Mouse (Mus musculus) liver, embryonic 11.5 days (tissue): ENCODE results near the gene Dlx6. TPM values are rescaled to one million over a fixed set of nuclear protein-coding genes. Genes with fewer than 3 reads are reported as not detected.

Experiments
- ATAC-seq: fragments of 200-750 bp; cut with Nextera tagmentation; replicated peaks from 2 replicates; pipeline ENCODE4 v1.8.0; 2017; ENCODE audit warnings: moderate number of reproducible peaks, mild to moderate bottlenecking, moderate TSS enrichment, moderate library complexity; ENCODE audit not compliant: low FRiP score
- DNase-seq: peaks from one replicate; pipeline ENCODE4 v3.0.0-alpha.2; 2017; ENCODE audit warnings: low spot score
- H3K27ac ChIP-seq: fragments of 300-500 bp; sonication (generic); 2 replicates; pipeline ENCODE4 v1.5.1; 2014; ENCODE audit warnings: mild to moderate bottlenecking, low read depth, low read length, control low read depth
- H3K27me3 ChIP-seq: fragments of 300-500 bp; sonication (generic); replicated peaks from 2 replicates; pipeline ENCODE4 v1.6.1; 2014; ENCODE audit warnings: low read length, mixed read lengths; ENCODE audit not compliant: control insufficient read depth, insufficient read depth
- H3K36me3 ChIP-seq: fragments of 300-500 bp; sonication (generic); 2 replicates; pipeline ENCODE4 v1.6.1; 2014; ENCODE audit warnings: mild to moderate bottlenecking, low read length, moderate library complexity, mixed read lengths; ENCODE audit not compliant: control insufficient read depth, insufficient read depth
- H3K4me1 ChIP-seq: fragments of 300-500 bp; sonication (generic); replicated peaks from 2 replicates; pipeline ENCODE4 v1.6.1; 2014; ENCODE audit warnings: low read length, mixed read lengths; ENCODE audit not compliant: control insufficient read depth, insufficient read depth
- H3K4me2 ChIP-seq: fragments of 300-500 bp; sonication (generic); 2 replicates; pipeline ENCODE4 v1.6.1; 2014; ENCODE audit warnings: mild to moderate bottlenecking, control low read depth, moderate library complexity
- H3K4me3 ChIP-seq: fragments of 300-500 bp; sonication (generic); 2 replicates; pipeline ENCODE4 v1.5.1; 2014; ENCODE audit warnings: low read depth, low read length, control low read depth
- H3K9ac ChIP-seq: fragments of 300-500 bp; sonication (generic); 2 replicates; pipeline ENCODE4 v1.6.1; 2014; ENCODE audit warnings: low read depth, low read length, control low read depth
- H3K9me3 ChIP-seq: fragments of 300-500 bp; sonication (generic); 2 replicates; pipeline ENCODE4 v1.6.1; 2016; ENCODE audit warnings: low read length, inconsistent platforms, mixed read lengths; ENCODE audit not compliant: control insufficient read depth
- WGBS: fragments of 180-500 bp; shearing (Covaris S2); extraction: QIAGEN DNeasy Blood & Tissue Kit; methylation state at CpG from one replicate; pipeline ENCODE4 v1.1.7; 2014; 5-methylcytosine and 5-hydroxymethylcytosine counted together
- polyA plus RNA-seq: library from polyadenylated mRNA; unstranded; fragments of >200 nt; fragmentation: Nextera tagmentation; extraction: Ambion mirVana; gene quantifications from 2 replicates; pipeline ENCODE4 v1.2.1, GENCODE M21; 2014

Gene Dlx6
- polyA plus RNA-seq = 0.08 TPM in 1 of 2 replicates, not detected in the other

- H3K27ac ChIP-seq = no peak within 1 kb of the TSS
- DNase-seq (peak; percentile 70), ATAC-seq (peak; percentile 64)
- no peak within 1 kb of the TSS for H3K9ac ChIP-seq
- no peaks in the 10 kb centered on the region for H3K9me3 ChIP-seq
- peak within 1 kb of the TSS; percentile 45 for H3K4me3 ChIP-seq
- under 1% methylated on average over 52 of the region's 52 CpGs for WGBS
- no peaks in the 10 kb centered on the region for H3K36me3 ChIP-seq
- H3K4me1 ChIP-seq = no peaks in the 10 kb centered on the region; the same call in 1 of the 2 replicates
- H3K27me3 ChIP-seq = peaks cover 89% of the 10 kb centered on the region
- peak within 1 kb of the TSS; percentile 74 for H3K4me2 ChIP-seq
Observed at GRCm38 (mm10) chr6:6863160-6863870, at the start of gene Dlx6. Dlx6 (plus strand) TSS chr6:6863334.

DNA sequence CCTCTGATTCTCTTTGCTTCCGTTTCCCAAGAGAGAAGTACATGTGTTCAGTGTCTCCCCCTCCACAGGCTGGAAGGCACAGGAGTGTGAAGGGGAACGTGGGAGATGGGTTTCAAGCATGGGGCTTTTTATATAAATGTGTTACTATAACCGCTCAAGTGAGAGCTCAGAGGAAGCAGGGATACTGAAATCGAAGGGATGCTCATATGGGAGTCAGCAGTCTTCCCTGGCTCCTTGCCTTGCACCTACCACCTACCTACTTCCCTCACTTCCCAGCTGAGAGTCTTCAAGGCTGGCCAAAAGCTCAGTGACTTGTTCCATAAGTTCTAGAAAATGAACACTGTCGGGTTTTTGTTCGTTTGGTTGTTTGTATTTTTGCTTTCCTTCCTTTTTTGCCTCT, 46.3 kb upstream of the Dlx6 start:
- WGBS = 76% methylated on average over 6 of the region's 6 CpGs
- H3K36me3 ChIP-seq = no peaks in the 10 kb centered on the region
- H3K4me3 ChIP-seq = no peak overlapping the region
- no peak for ATAC-seq
- H3K9ac ChIP-seq = no peak overlapping the region
- H3K4me1 ChIP-seq = no peaks in the 10 kb centered on the region
- no peak overlapping the region for H3K27ac ChIP-seq
- no peaks in the 10 kb centered on the region for H3K9me3 ChIP-seq
- no peaks in the 10 kb centered on the region for H3K27me3 ChIP-seq
- no peak for DNase-seq
- H3K4me2 ChIP-seq = no peak overlapping the region

- 42% methylated on average over 8 of the region's 9 CpGs for WGBS
- Histone ChIP-seq H3K9ac (no peak overlapping the region), H3K9me3 (no peaks in the 10 kb centered on the region), H3K27me3 (no peaks in the 10 kb centered on the region), H3K4me3 (no peak overlapping the region), H3K4me2 (no peak overlapping the region), H3K36me3 (no peaks in the 10 kb centered on the region), H3K27ac (no peak overlapping the region), H3K4me1 (no peaks in the 10 kb centered on the region)
- ATAC-seq = no peak
- DNase-seq = no peak
Observed at GRCm38 (mm10) chr6:6818036-6818788, 44.9 kb upstream of the Dlx6 start.

GRCm38 (mm10) chr6:6819134-6819533, 44.0 kb upstream of the Dlx6 start:
- ATAC-seq = no peak
- no peaks in the 10 kb centered on the region for H3K27me3 ChIP-seq
- no peaks in the 10 kb centered on the region for H3K36me3 ChIP-seq
- H3K4me2 ChIP-seq = no peak overlapping the region
- DNase-seq = no peak
- no peak overlapping the region for H3K27ac ChIP-seq
- H3K9me3 ChIP-seq = no peaks in the 10 kb centered on the region
- 34% methylated on average over 7 of the region's 7 CpGs for WGBS
- no peaks in the 10 kb centered on the region for H3K4me1 ChIP-seq
- no peak overlapping the region for H3K4me3 ChIP-seq
- H3K9ac ChIP-seq = no peak overlapping the region

DNA sequence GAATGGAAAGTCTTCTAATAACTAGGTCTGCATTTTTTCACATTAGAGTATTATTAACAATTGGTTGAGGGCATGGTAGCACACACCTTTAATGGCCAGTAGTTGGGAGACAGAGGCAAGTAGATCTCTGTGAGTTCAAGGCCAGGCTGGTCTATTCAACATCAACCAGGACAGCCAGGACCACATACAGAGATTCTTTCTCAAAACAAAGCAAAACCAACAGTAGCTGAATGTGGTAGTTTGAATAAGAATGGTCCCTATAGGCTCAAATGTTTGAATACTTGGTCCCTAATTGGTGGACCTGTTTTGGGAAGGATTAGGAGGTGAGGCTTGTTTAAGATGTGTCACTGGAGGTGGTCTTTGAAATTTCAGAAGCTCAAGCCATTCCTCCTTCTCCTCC, 37.8 kb upstream of the Dlx6 start:
- H3K36me3 ChIP-seq = no peaks in the 10 kb centered on the region
- H3K4me1 ChIP-seq = no peaks in the 10 kb centered on the region
- no peak overlapping the region for H3K9ac ChIP-seq
- H3K27ac ChIP-seq = no peak overlapping the region
- no peaks in the 10 kb centered on the region for H3K9me3 ChIP-seq
- no peaks in the 10 kb centered on the region for H3K27me3 ChIP-seq
- H3K4me2 ChIP-seq = no peak overlapping the region
- ATAC-seq (no peak), DNase-seq (no peak)
- H3K4me3 ChIP-seq = no peak overlapping the region

- Histone ChIP-seq H3K27me3 (no peaks in the 10 kb centered on the region), H3K27ac (no peak overlapping the region), H3K9me3 (no peaks in the 10 kb centered on the region), H3K36me3 (no peaks in the 10 kb centered on the region), H3K9ac (no peak overlapping the region), H3K4me3 (no peak overlapping the region), H3K4me1 (no peaks in the 10 kb centered on the region), H3K4me2 (no peak overlapping the region)
- no peak for ATAC-seq
- no peak for DNase-seq
- WGBS = 100% methylated on average over 1 of the region's 1 CpGs
Observed at GRCm38 (mm10) chr6:6826861-6827260, 36.3 kb upstream of the Dlx6 start.

DNA sequence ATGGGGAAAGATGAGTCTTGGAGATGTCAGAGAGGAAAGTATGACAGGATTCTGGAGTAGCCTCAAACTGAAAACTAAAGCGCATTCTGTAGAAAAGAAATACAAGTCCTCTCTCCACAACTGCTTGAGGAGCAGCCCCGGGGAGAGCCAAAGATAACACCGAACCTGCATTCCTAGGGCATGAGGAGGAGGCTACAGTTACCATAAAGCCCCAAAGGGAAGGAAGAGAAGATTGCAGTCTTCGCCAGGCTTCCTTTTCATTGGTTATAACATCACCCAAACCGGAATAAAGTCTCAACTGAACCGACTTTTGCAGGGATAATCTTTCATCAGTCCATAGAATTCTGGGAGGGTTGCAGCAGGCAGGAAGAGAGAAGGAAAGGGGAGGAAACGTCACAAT, 32.7 kb upstream of the Dlx6 start:
- no peak for ATAC-seq
- Histone ChIP-seq H3K36me3 (no peaks in the 10 kb centered on the region), H3K4me1 (no peaks in the 10 kb centered on the region), H3K4me3 (no peak overlapping the region), H3K27ac (no peak overlapping the region), H3K9ac (no peak overlapping the region), H3K27me3 (no peaks in the 10 kb centered on the region), H3K4me2 (no peak overlapping the region), H3K9me3 (no peaks in the 10 kb centered on the region)
- no peak for DNase-seq
- 32% methylated on average over 7 of the region's 7 CpGs for WGBS

GRCm38 (mm10) chr6:6833301-6833700, 29.8 kb upstream of the Dlx6 start:
- 92% methylated on average over 3 of the region's 3 CpGs for WGBS
- no peak overlapping the region for H3K4me2 ChIP-seq

GRCm38 (mm10) chr6:6848541-6848940, 14.6 kb upstream of the Dlx6 start:
- DNase-seq (no peak), ATAC-seq (no peak)
- no peak overlapping the region for H3K27ac ChIP-seq
- H3K36me3 ChIP-seq = no peaks in the 10 kb centered on the region
- H3K9me3 ChIP-seq = no peaks in the 10 kb centered on the region
- no peaks in the 10 kb centered on the region for H3K4me1 ChIP-seq
- H3K4me2 ChIP-seq = no peak overlapping the region
- H3K9ac ChIP-seq = no peak overlapping the region
- WGBS = 15% methylated on average over 4 of the region's 4 CpGs
- peaks cover 62% of the 10 kb centered on the region for H3K27me3 ChIP-seq
- no peak overlapping the region for H3K4me3 ChIP-seq

More at GRCm38 (mm10) chr6:6833301-6833700, 29.8 kb upstream of the Dlx6 start:
- H3K9ac ChIP-seq = no peak overlapping the region
- no peak for DNase-seq
- H3K9me3 ChIP-seq = no peaks in the 10 kb centered on the region
- H3K27ac ChIP-seq = no peak overlapping the region
- no peak overlapping the region for H3K4me3 ChIP-seq
- ATAC-seq = no peak
- no peaks in the 10 kb centered on the region for H3K36me3 ChIP-seq
- no peaks in the 10 kb centered on the region for H3K4me1 ChIP-seq
- no peaks in the 10 kb centered on the region for H3K27me3 ChIP-seq
